Mouse (Mus musculus) limb, embryonic 11.5 days (tissue): ENCODE results near the gene Sptlc3. TPM values are rescaled to one million over a fixed set of nuclear protein-coding genes. Genes with fewer than 3 reads are reported as not detected.

ENCODE experiments used
- ATAC-seq: fragments of 200-750 bp; cut with Nextera tagmentation; 2 replicates; pipeline ENCODE4 v1.8.0; 2017; ENCODE audit warnings: low read depth; ENCODE audit not compliant: insufficient number of reproducible peaks, low FRiP score, low TSS enrichment
- DNase-seq: peaks from one replicate; pipeline ENCODE4 v3.0.0-alpha.2; 2015; ENCODE audit warnings: low spot score
- H3K27ac ChIP-seq: fragments of 300-500 bp; sonication (generic); replicated peaks from 2 replicates; pipeline ENCODE4 v1.5.1; 2014; ENCODE audit warnings: low read depth, mild to moderate bottlenecking, low read length
- H3K27me3 ChIP-seq: fragments of 300-500 bp; sonication (generic); 2 replicates; pipeline ENCODE4 v1.6.1; 2014; ENCODE audit warnings: mild to moderate bottlenecking, low read length, mixed read lengths; ENCODE audit not compliant: control insufficient read depth, insufficient read depth
- H3K36me3 ChIP-seq: fragments of 300-500 bp; sonication (generic); 2 replicates; pipeline ENCODE4 v1.6.1; 2014; ENCODE audit warnings: mild to moderate bottlenecking, low read length, moderate library complexity, mixed read lengths; ENCODE audit not compliant: control insufficient read depth, insufficient read depth
- H3K4me1 ChIP-seq: fragments of 300-500 bp; sonication (generic); 2 replicates; pipeline ENCODE4 v1.6.1; 2014; ENCODE audit warnings: low read length, mixed read lengths; ENCODE audit not compliant: control insufficient read depth, insufficient read depth
- H3K4me2 ChIP-seq: fragments of 300-500 bp; sonication (generic); 2 replicates; pipeline ENCODE4 v1.6.1; 2014; ENCODE audit warnings: low read depth, mild to moderate bottlenecking, moderate library complexity; ENCODE audit not compliant: severe bottlenecking
- H3K4me3 ChIP-seq: fragments of 300-500 bp; sonication (generic); 2 replicates; pipeline ENCODE4 v1.5.1; 2014; ENCODE audit warnings: low read depth, low read length
- H3K9ac ChIP-seq: fragments of 300-500 bp; sonication (generic); 2 replicates; pipeline ENCODE4 v1.6.1; 2014; ENCODE audit warnings: mild to moderate bottlenecking, low read length
- H3K9me3 ChIP-seq: fragments of 300-500 bp; sonication (generic); 2 replicates; pipeline ENCODE4 v1.6.1; 2016; ENCODE audit warnings: low read length; ENCODE audit not compliant: control insufficient read depth
- WGBS: fragments of 180-500 bp; shearing (Covaris S2); extraction: QIAGEN DNeasy Blood & Tissue Kit; methylation state at CpG from one replicate; pipeline ENCODE4 v1.1.7; 2014; 5-methylcytosine and 5-hydroxymethylcytosine counted together
- polyA plus RNA-seq: library from polyadenylated mRNA; unstranded; fragments of >200 nt; fragmentation: Nextera tagmentation; extraction: Ambion mirVana; gene quantifications from 2 replicates; pipeline ENCODE4 v1.2.1, GENCODE M21; 2014

Gene Sptlc3
- polyA plus RNA-seq, 1 experiment from 2014 or later, result 0.69 TPM

DNA sequence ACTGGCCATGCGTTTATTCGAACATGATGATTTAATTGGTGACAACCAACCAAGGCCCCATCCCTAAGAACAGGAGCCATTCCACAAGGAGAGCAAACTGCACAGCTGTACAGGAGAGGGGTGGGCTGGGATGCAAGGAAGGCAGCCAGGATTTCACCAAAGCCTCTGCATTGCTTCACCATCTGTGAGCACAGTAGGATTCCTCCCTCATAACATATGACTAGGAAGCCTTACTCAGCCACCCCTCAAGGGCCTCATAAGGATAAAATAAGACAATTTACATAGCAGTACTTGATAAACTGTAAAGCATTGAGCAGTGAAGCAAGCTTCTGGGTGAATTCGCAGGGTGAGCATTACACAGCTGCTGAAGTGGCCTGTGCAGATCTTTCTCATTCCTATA lies 155.8 kb downstream of the Sptlc3 start:
- no peak for DNase-seq
- Histone ChIP-seq H3K9me3 (no peaks in the 10 kb centered on the region), H3K4me3 (no peak overlapping the region), H3K4me2 (no peak overlapping the region), H3K27me3 (no peaks in the 10 kb centered on the region), H3K4me1 (peaks cover 3% of the 10 kb centered on the region; the same call in 1 of the 2 replicates), H3K36me3 (no peaks in the 10 kb centered on the region), H3K9ac (no peak overlapping the region), H3K27ac (no peak overlapping the region)
- no peak for ATAC-seq
- WGBS, result 79% methylated on average over 3 of the region's 3 CpGs

DNA sequence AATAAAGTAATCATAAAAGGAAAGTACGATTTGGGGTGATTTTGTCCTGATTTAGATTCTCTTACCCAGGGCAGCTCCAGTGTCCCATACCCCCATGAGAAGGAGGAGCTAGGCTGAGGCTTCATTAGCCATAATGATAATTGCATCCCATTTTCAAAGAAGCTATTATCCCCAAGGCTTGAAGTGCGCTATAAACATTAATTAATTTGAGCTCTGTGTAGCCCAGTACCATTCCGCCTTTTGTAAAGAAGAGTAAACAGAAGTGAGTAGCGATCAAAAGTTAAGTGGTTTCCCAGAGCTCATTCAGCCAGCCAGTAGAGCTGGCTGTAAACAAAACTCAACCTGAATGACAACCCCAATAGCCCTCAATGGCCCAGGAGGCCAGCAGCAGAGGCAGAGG lies 163.0 kb downstream of the Sptlc3 start:
- H3K4me3 ChIP-seq, result no peak overlapping the region
- ATAC-seq (no peak), DNase-seq (no peak)
- WGBS, result 36% methylated on average over 4 of the region's 4 CpGs
- no peak overlapping the region for H3K27ac ChIP-seq
- H3K9ac ChIP-seq, result no peak overlapping the region
- H3K36me3 ChIP-seq, result no peaks in the 10 kb centered on the region
- H3K4me1 ChIP-seq, result no peaks in the 10 kb centered on the region
- no peaks in the 10 kb centered on the region for H3K9me3 ChIP-seq
- H3K4me2 ChIP-seq, result no peak overlapping the region
- no peaks in the 10 kb centered on the region for H3K27me3 ChIP-seq

DNA sequence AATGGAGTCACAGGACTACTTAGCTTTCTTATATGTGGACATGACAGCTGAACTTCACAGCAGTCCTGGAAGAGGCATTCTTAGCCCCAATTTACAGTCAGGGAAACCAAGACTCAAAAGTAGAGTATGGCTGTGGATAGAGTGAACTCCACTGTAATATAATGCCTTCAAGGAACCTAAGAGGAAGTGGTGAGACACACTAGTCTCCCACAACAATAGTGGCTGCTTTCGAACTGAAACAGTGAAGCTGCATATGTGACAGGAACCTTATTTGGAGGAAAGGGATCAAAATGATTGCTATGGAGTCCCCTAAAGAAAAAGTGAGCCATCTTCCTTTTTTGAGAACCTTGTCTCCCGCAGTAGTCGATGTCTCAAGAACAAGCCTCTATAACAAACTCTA lies 178.1 kb downstream of the Sptlc3 start:
- 87% methylated on average over 3 of the region's 3 CpGs for WGBS
- no peak overlapping the region for H3K9ac ChIP-seq
- no peak overlapping the region for H3K27ac ChIP-seq
- H3K27me3 ChIP-seq, result peaks cover 4% of the 10 kb centered on the region; the same call in 1 of the 2 replicates
- no peaks in the 10 kb centered on the region for H3K36me3 ChIP-seq
- no peak for ATAC-seq
- peaks cover 6% of the 10 kb centered on the region for H3K4me1 ChIP-seq
- no peak overlapping the region for H3K4me2 ChIP-seq
- DNase-seq, result no peak
- no peak overlapping the region for H3K4me3 ChIP-seq
- H3K9me3 ChIP-seq, result no peaks in the 10 kb centered on the region

DNA sequence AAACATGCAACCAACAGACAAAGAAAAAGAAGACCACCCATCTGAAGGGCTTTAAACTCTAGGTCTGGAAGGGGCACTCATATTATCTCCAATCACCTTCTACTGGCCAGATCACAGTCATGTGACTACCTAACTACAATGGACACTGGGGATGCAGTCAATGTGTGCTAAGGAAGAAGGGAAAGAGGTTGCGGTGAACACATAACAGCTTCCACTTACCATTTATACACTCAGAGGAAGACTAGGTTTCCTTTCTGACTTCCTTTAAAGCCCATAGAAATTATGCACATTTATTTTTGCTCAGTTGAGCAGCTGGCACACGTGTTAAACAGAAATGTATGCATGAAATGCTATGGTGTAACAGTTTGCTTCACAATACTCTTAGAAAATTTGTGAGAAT lies 178.7 kb downstream of the Sptlc3 start:
- no peak overlapping the region for H3K4me3 ChIP-seq
- no peak overlapping the region for H3K9ac ChIP-seq
- no peaks in the 10 kb centered on the region for H3K9me3 ChIP-seq
- no peak overlapping the region for H3K4me2 ChIP-seq
- H3K27me3 ChIP-seq, result peaks cover 4% of the 10 kb centered on the region; the same call in 1 of the 2 replicates
- no peak overlapping the region for H3K27ac ChIP-seq
- 71% methylated on average over 2 of the region's 2 CpGs for WGBS
- ATAC-seq, result no peak
- H3K36me3 ChIP-seq, result no peaks in the 10 kb centered on the region
- DNase-seq, result no peak
- peaks cover 6% of the 10 kb centered on the region for H3K4me1 ChIP-seq

DNA sequence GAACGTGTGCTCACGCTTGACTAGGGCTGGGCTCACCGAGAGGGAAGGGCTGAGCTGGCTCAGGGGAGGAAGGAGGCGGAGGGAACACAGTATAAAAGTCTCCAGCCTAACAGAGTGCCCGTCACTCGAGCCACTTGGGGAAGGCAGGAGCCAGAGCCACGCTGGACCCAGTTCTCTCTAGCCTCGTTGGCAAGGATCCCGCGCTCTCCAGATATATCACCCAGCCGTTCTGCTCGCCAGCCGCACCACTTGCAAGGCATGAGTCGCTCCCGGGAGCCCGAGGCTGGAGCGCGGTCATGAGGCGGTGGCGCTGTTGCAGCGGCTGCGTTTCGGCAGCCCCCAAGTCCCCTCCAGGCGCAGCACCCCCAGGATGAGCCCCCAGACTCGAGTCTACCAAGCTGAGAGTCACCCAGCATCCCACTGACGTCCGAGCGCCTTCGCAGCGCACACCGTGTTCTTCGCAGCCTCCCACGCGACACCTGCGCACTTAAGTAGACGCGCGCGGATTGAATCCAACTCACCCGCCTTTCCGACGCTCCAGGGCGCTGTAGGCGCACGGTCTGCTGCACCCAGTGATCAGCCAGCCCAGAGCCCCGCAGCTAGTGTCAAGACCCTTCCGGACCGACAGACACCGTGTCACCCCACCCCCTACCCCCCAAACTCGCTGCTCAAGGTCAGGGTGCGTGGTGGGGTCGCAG lies 183.5 kb downstream of the Sptlc3 start:
- Histone ChIP-seq H3K4me3 (peak overlapping the region; percentile 93), H3K36me3 (no peaks in the 10 kb centered on the region), H3K4me2 (peak overlapping the region; percentile 99), H3K9ac (peak overlapping the region; percentile 94), H3K27me3 (peaks cover 4% of the 10 kb centered on the region; the same call in 1 of the 2 replicates), H3K27ac (peak overlapping the region; percentile 92; the same call in 1 of the 2 replicates), H3K4me1 (peaks cover 9% of the 10 kb centered on the region), H3K9me3 (no peaks in the 10 kb centered on the region)
- DNase-seq (peak; percentile 72), ATAC-seq (peak; percentile 56)
- 0% methylated on average over 52 of the region's 52 CpGs for WGBS

DNA sequence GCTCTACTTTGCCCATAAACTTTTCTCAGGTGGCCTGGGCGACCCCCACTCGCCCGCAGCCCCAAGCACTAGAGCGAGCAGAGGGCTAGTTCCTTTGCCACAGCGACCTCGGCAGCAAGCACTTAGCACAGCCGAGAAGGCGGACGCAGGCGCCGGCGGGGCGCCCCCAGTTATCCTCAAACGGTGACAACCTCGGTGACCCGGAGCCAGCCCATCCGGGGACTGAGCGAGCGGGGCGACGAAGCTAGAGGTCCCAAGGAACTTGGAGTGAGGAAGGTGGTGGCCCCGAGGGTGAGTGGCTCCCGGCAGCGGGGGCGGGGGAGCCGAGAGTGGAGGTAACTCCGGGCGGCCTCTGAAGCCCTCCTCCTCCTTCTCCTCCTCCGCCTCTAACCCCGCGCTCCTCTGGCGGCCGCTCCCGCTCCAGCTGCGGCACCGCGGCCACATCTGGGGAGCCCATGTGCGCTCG lies 184.1 kb downstream of the Sptlc3 start, which contains the start of gene Ism1:
Gene Ism1, plus strand, starts transcription at position 370 of the 466 bp plus-strand sequence.
- H3K4me3 ChIP-seq, result peak within 1 kb of the TSS; percentile 93
- 0% methylated on average over 27 of the region's 39 CpGs for WGBS

DNA sequence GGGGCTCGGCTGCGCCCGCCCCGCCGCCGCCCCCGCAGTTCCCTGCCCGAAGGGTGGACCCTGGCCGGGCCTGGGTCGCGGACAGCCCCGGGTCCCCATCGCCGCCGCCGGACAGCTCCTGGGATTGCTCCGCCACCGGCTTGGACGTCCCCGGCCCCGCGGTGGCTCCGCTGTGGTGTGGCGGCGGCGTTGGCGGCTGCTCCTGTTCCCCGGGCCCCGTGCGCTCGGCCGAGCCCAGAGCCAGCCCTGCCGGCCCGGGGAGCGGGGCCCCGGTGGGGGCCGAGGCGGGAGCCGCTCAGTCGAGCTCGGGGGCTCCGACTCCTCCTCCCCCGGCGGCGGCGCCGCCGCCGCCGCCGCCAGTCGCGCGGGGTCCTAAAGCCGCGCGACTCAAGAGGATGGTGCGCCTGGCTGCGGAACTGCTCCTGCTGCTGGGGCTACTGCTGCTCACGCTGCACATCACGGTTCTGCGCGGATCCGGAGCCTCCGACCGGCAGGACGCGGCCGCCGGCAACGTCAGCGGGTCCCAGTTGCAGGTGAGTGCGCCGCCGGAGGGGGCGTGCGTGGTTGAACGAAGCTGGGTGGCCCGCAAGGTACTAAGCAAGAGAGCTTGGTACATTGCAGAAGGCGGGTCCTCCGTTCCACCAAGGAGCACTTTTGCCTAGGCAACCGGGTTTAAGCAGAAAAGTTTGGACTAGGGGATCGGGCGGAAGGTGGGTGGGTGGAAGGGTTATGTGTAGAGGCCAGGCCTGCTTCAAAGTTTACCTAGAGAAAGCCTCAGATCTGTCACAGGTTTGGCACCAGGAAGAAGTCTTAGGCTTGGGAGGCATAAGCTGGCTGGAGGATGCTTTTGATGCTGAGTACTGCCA lies 184.8 kb downstream of the Sptlc3 start:
- Histone ChIP-seq H3K9ac (peak overlapping the region; percentile 94), H3K4me3 (peak overlapping the region; percentile 93), H3K27me3 (peaks cover 4% of the 10 kb centered on the region; the same call in 1 of the 2 replicates), H3K27ac (peak overlapping the region; percentile 92), H3K4me1 (peaks cover 9% of the 10 kb centered on the region), H3K9me3 (no peaks in the 10 kb centered on the region), H3K36me3 (no peaks in the 10 kb centered on the region), H3K4me2 (peak overlapping the region; percentile 99)
- peak; percentile 79 for ATAC-seq
- under 1% methylated on average over 77 of the region's 84 CpGs for WGBS
- peak; percentile 83 for DNase-seq

More for the DNA sequence above, 184.1 kb downstream of the Sptlc3 start, which contains the start of gene Ism1:
- DNase-seq, result peak; percentile 73
- Histone ChIP-seq H3K9ac (peak within 1 kb of the TSS; percentile 94), H3K9me3 (no peaks in the 10 kb centered on the region), H3K4me2 (peak within 1 kb of the TSS; percentile 99), H3K36me3 (no peaks in the 10 kb centered on the region), H3K27me3 (peaks cover 4% of the 10 kb centered on the region; the same call in 1 of the 2 replicates), H3K4me1 (peaks cover 9% of the 10 kb centered on the region), H3K27ac (peak within 1 kb of the TSS; percentile 92)
- peak; percentile 75 for ATAC-seq

DNA sequence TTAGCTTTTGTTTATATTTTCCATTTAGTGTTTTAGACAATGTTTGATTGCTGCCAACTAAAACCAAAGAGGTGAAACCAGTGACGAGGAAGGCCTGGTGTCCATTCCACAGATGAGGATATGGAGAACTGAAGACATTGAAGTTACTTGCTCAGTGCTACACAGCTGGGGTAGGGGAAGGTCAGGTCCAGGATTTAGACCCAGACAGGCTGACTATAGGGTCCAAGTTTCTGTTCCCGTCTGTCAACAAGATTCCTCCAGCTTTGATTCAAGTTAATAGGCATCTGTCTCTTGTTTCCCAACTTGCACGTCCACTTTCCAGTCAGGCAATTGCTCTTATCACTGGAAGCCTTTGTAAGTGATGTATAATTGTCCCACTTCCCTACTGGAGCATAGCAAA lies 188.8 kb downstream of the Sptlc3 start:
- no peak for ATAC-seq
- 59% methylated on average over 3 of the region's 3 CpGs for WGBS
- H3K27me3 ChIP-seq, result no peaks in the 10 kb centered on the region
- H3K4me1 ChIP-seq, result peaks cover 3% of the 10 kb centered on the region; the same call in 1 of the 2 replicates
- no peak for DNase-seq
- H3K9ac ChIP-seq, result no peak overlapping the region
- H3K27ac ChIP-seq, result no peak overlapping the region
- no peak overlapping the region for H3K4me3 ChIP-seq
- no peak overlapping the region for H3K4me2 ChIP-seq
- H3K9me3 ChIP-seq, result no peaks in the 10 kb centered on the region
- no peaks in the 10 kb centered on the region for H3K36me3 ChIP-seq
